Mouse (Mus musculus): ENCODE data around the gene Cfap77. TPM values are rescaled to one million over a fixed set of nuclear protein-coding genes. Genes with fewer than 3 reads are reported as not detected.

Cfap77 gene
- total RNA-seq, 2 experiments from 2014 or later: not detected

GRCm38 (mm10) chr2:28911331-28912038 lies 143.4 kb downstream of the Cfap77 start:
- intact Hi-C loops (cut with DNase I): no loop called here
- DNase-seq (ENCODE audit: low spot score): no peak

GRCm38 (mm10) chr2:28910877-28911276 lies 144.0 kb downstream of the Cfap77 start:
- intact Hi-C loops (cut with DNase I): no loop called here
- DNase-seq (ENCODE audit: low spot score): no peak

GRCm38 (mm10) chr2:28909818-28910710 lies 144.8 kb downstream of the Cfap77 start:
- intact Hi-C loops (cut with DNase I): no loop called here
- DNase-seq (ENCODE audit: low spot score): no peak

GRCm38 (mm10) chr2:28909186-28909817 lies 145.6 kb downstream of the Cfap77 start:
- intact Hi-C loops (cut with DNase I): no loop called here
- DNase-seq (ENCODE audit: low spot score): no peak

GRCm38 (mm10) chr2:28908389-28909153 lies 146.3 kb downstream of the Cfap77 start:
- intact Hi-C loops (cut with DNase I): no loop called here
- DNase-seq (ENCODE audit: low spot score): no peak

GRCm38 (mm10) chr2:28907691-28908388 lies 147.0 kb downstream of the Cfap77 start:
- intact Hi-C loops (cut with DNase I): no loop called here
- DNase-seq (ENCODE audit: low spot score): no peak

- DNase-seq (ENCODE audit: low spot score): no peak
- intact Hi-C loops (cut with DNase I): no loop called here
Observed at GRCm38 (mm10) chr2:28905561-28905960, 149.3 kb downstream of the Cfap77 start.

GRCm38 (mm10) chr2:28904786-28905185 lies 150.1 kb downstream of the Cfap77 start:
- intact Hi-C loops (cut with DNase I): no loop called here
- no peak for DNase-seq (ENCODE audit: low spot score)

- DNase-seq (ENCODE audit: low spot score): no peak
- intact Hi-C loops (cut with DNase I): no loop called here
Observed at GRCm38 (mm10) chr2:28903871-28904270, 151.0 kb downstream of the Cfap77 start.

- DNase-seq (ENCODE audit: low spot score): no peak
- intact Hi-C loops (cut with DNase I): no loop called here
Observed at GRCm38 (mm10) chr2:28902291-28902690, 152.6 kb downstream of the Cfap77 start.

GRCm38 (mm10) chr2:28897340-28897899 lies 157.4 kb downstream of the Cfap77 start:
- DNase-seq (ENCODE audit: low spot score): no peak
- intact Hi-C loops (cut with DNase I): no loop called here

GRCm38 (mm10) chr2:28895876-28896275 lies 159.0 kb downstream of the Cfap77 start:
- DNase-seq (ENCODE audit: low spot score): no peak
- intact Hi-C loops (cut with DNase I): no loop called here

- no peak for DNase-seq (ENCODE audit: low spot score)
- intact Hi-C loops (cut with DNase I): no loop called here
Observed at GRCm38 (mm10) chr2:28893526-28893925, 161.3 kb downstream of the Cfap77 start.

GRCm38 (mm10) chr2:28892796-28893195 lies 162.1 kb downstream of the Cfap77 start:
- intact Hi-C loops (cut with DNase I): no loop called here
- DNase-seq (ENCODE audit: low spot score): no peak

- no peak for DNase-seq (ENCODE audit: low spot score)
- intact Hi-C loops (cut with DNase I): no loop called here
Observed at GRCm38 (mm10) chr2:28884914-28885313, 170.0 kb downstream of the Cfap77 start.

- no peak for DNase-seq (ENCODE audit: low spot score)
- intact Hi-C loops (cut with DNase I): no loop called here
Observed at GRCm38 (mm10) chr2:28882826-28883485, 171.9 kb downstream of the Cfap77 start.

GRCm38 (mm10) chr2:28882047-28882446 lies 172.8 kb downstream of the Cfap77 start:
- DNase-seq (ENCODE audit: low spot score): no peak
- intact Hi-C loops (cut with DNase I): no loop called here

- no peak for DNase-seq (ENCODE audit: low spot score)
- intact Hi-C loops (cut with DNase I): no loop called here
Observed at GRCm38 (mm10) chr2:28881275-28881674, 173.6 kb downstream of the Cfap77 start.
